Mouse (Mus musculus): ENCODE results near the gene Sec14l2.

The Sec14l2 gene

GRCm38 (mm10) chr11:4064627-4065122, 58.5 kb downstream of the Sec14l2 start, which contains the start of gene Sec14l3:
TSS of gene Sec14l3 (plus strand) at chr11:4064841.
- in situ Hi-C loops (cut with MboI; ENCODE audit: unreplicated experiment in 2 of 2) = no loop called here

- in situ Hi-C loops (cut with MboI; ENCODE audit: unreplicated experiment in 2 of 2) = no loop called here
These were observed 60.2 kb downstream of the Sec14l2 start for GRCm38 (mm10) chr11:4062981-4063380.

- in situ Hi-C loops (cut with MboI; ENCODE audit: unreplicated experiment in 2 of 2) = no loop called here
These were observed 60.7 kb downstream of the Sec14l2 start for GRCm38 (mm10) chr11:4062523-4062922.

GRCm38 (mm10) chr11:4060866-4061575, 62.2 kb downstream of the Sec14l2 start:
- in situ Hi-C loops (cut with MboI; ENCODE audit: unreplicated experiment in 2 of 2) = no loop called here

- in situ Hi-C loops (cut with MboI; ENCODE audit: unreplicated experiment in 2 of 2) = no loop called here
These were observed 69.6 kb downstream of the Sec14l2 start for GRCm38 (mm10) chr11:4053586-4053985.

GRCm38 (mm10) chr11:4048438-4048837, 74.8 kb downstream of the Sec14l2 start:
- in situ Hi-C loops (cut with MboI; ENCODE audit: unreplicated experiment in 2 of 2) = no loop called here

GRCm38 (mm10) chr11:4047766-4048165, 75.4 kb downstream of the Sec14l2 start:
- in situ Hi-C loops (cut with MboI; ENCODE audit: unreplicated experiment in 2 of 2) = no loop called here

Data from v-Abl transformed pro-B cells (cell line).